Mouse (Mus musculus): ENCODE results near the gene Yif1a. TPM values are rescaled to one million over a fixed set of nuclear protein-coding genes. Genes with fewer than 3 reads are reported as not detected.

Yif1a gene
- polyA plus RNA-seq, 1 experiment from 2014 or later: 64.0 TPM

Other genes with a start within 250 kb of the Yif1a start
- 40.8 and 41.4 TPM in 2 replicates for gene Ccs, start 249.2 kb upstream of the Yif1a start, polyA plus RNA-seq (2015; fragmentation: Nextera tagmentation; extraction: Ambion mirVana)
- 0.55 and 0.73 TPM in 2 replicates for gene Ccdc87, start 249.2 kb upstream of the Yif1a start, polyA plus RNA-seq (2015; fragmentation: Nextera tagmentation; extraction: Ambion mirVana)
- gene Ctsf, start 233.4 kb upstream of the Yif1a start, polyA plus RNA-seq (2015; fragmentation: Nextera tagmentation; extraction: Ambion mirVana): 76.5 and 78.7 TPM in 2 replicates
- gene Actn3, start 210.6 kb upstream of the Yif1a start, polyA plus RNA-seq (2015; fragmentation: Nextera tagmentation; extraction: Ambion mirVana): 1.6 and 2.3 TPM in 2 replicates
- gene Zdhhc24, start 209.9 kb upstream of the Yif1a start, polyA plus RNA-seq (2015; fragmentation: Nextera tagmentation; extraction: Ambion mirVana): 23.3 and 24.1 TPM in 2 replicates
- gene Bbs1, start 181.9 kb upstream of the Yif1a start, polyA plus RNA-seq (2015; fragmentation: Nextera tagmentation; extraction: Ambion mirVana): 8.5 and 10.3 TPM in 2 replicates
- gene Dpp3, start 160.3 kb upstream of the Yif1a start, polyA plus RNA-seq (2015; fragmentation: Nextera tagmentation; extraction: Ambion mirVana): 106 and 108 TPM in 2 replicates
- 13.3 and 13.7 TPM in 2 replicates for gene Peli3, start 145.4 kb upstream of the Yif1a start, polyA plus RNA-seq (2015; fragmentation: Nextera tagmentation; extraction: Ambion mirVana)
- gene Mrpl11, start 126.4 kb upstream of the Yif1a start, polyA plus RNA-seq (2015; fragmentation: Nextera tagmentation; extraction: Ambion mirVana): 95.7 and 101 TPM in 2 replicates
- 0.31 and 0.51 TPM in 2 replicates for gene Npas4, start 98.2 kb upstream of the Yif1a start, polyA plus RNA-seq (2015; fragmentation: Nextera tagmentation; extraction: Ambion mirVana)
- 12.2 and 15.4 TPM in 2 replicates for gene Slc29a2, start 64.7 kb upstream of the Yif1a start, polyA plus RNA-seq (2015; fragmentation: Nextera tagmentation; extraction: Ambion mirVana)
- 93.1 and 97.9 TPM in 2 replicates for gene B4gat1, start 49.7 kb upstream of the Yif1a start, polyA plus RNA-seq (2015; fragmentation: Nextera tagmentation; extraction: Ambion mirVana)
- 2.7 and 5.1 TPM in 2 replicates for gene AC124502.3, start 49.6 kb upstream of the Yif1a start, polyA plus RNA-seq (2015; fragmentation: Nextera tagmentation; extraction: Ambion mirVana)
- 30.7 and 31.7 TPM in 2 replicates for gene Brms1, start 47.2 kb upstream of the Yif1a start, polyA plus RNA-seq (2015; fragmentation: Nextera tagmentation; extraction: Ambion mirVana)
- 0.79 and 1.1 TPM in 2 replicates for gene Rin1, start 38.1 kb upstream of the Yif1a start, polyA plus RNA-seq (2015; fragmentation: Nextera tagmentation; extraction: Ambion mirVana)
- 19.8 and 22.0 TPM in 2 replicates for gene Cd248, start 20.5 kb upstream of the Yif1a start, polyA plus RNA-seq (2015; fragmentation: Nextera tagmentation; extraction: Ambion mirVana)
- gene Tmem151a, start 3.0 kb upstream of the Yif1a start, polyA plus RNA-seq (2015; fragmentation: Nextera tagmentation; extraction: Ambion mirVana): 28.3 and 34.0 TPM in 2 replicates
- 364 and 435 TPM in 2 replicates for gene Cnih2, start 10.0 kb downstream of the Yif1a start, polyA plus RNA-seq (2015; fragmentation: Nextera tagmentation; extraction: Ambion mirVana)
- gene Rab1b, start 18.5 kb downstream of the Yif1a start, polyA plus RNA-seq (2015; fragmentation: Nextera tagmentation; extraction: Ambion mirVana): 210 and 222 TPM in 2 replicates
- gene Klc2, start 30.0 kb downstream of the Yif1a start, polyA plus RNA-seq (2015; fragmentation: Nextera tagmentation; extraction: Ambion mirVana): 76.9 and 90.2 TPM in 2 replicates
- 47.4 and 58.3 TPM in 2 replicates for gene Pacs1, start 184.6 kb downstream of the Yif1a start, polyA plus RNA-seq (2015; fragmentation: Nextera tagmentation; extraction: Ambion mirVana)
- 312 and 338 TPM in 2 replicates for gene Sf3b2, start 206.9 kb downstream of the Yif1a start, polyA plus RNA-seq (2015; fragmentation: Nextera tagmentation; extraction: Ambion mirVana)
- 40.4 and 48.8 TPM in 2 replicates for gene Gal3st3, start 209.8 kb downstream of the Yif1a start, polyA plus RNA-seq (2015; fragmentation: Nextera tagmentation; extraction: Ambion mirVana)
- not detected in 2 replicates for gene Catsper1, start 247.2 kb downstream of the Yif1a start, polyA plus RNA-seq (2015; fragmentation: Nextera tagmentation; extraction: Ambion mirVana)